ENCODE assay signal across 21 mouse cellular contexts in genomic region chr3:100572571-100573183, GRCm38 (mm10).
"Had no signal": no experiment of that assay in that cellular context is flagged by ENCODE, and none has a peak within 500 bp of the region (broad histone marks: within the 10 kb centered on the region; RNA-seq: fewer than 3 reads in every experiment).

No protein-coding gene starts in this region.

- H3K4me1 ChIP-seq: limb, embryonic 12.5 days; limb, embryonic 15.5 days; lung, embryonic 15.5 days had no signal

- H3K4me3 ChIP-seq: limb, embryonic 12.5 days; limb, embryonic 15.5 days; lung, embryonic 15.5 days had no signal

- H3K36me3 ChIP-seq: lung, embryonic 15.5 days had no signal

- DNase-seq: kidney, adult 2 months; kidney, postnatal 36 days; left cerebral cortex, postnatal 4 days; liver, postnatal 0 days; lung, postnatal 10 days; lung, postnatal 4 days; midbrain, embryonic 14.5 days; right cerebral cortex, adult 18-20 months; right cerebral cortex, postnatal 14 days; right cerebral cortex, postnatal 4 days; thymus, adult 2 months; thymus, postnatal 14 days; thymus, postnatal 4 days had no signal

- H3K27me3 ChIP-seq: limb, embryonic 12.5 days; limb, embryonic 15.5 days; lung, embryonic 15.5 days had no signal

- H3K4me2 ChIP-seq: limb, embryonic 12.5 days; limb, embryonic 15.5 days; liver, embryonic 11.5 days; lung, embryonic 15.5 days; midbrain, embryonic 11.5 days had no signal

- H3K27ac ChIP-seq: kidney, postnatal 0 days; limb, embryonic 12.5 days; limb, embryonic 15.5 days; liver, embryonic 14.5 days; lung, embryonic 15.5 days had no signal

- H3K9ac ChIP-seq: limb, embryonic 12.5 days; limb, embryonic 15.5 days; liver, embryonic 14.5 days; liver, postnatal 0 days; lung, embryonic 15.5 days had no signal

- H3K9me3 ChIP-seq: limb, embryonic 12.5 days; limb, embryonic 15.5 days; lung, embryonic 15.5 days had no signal

- ATAC-seq: intestine, postnatal 0 days; liver, postnatal 0 days had no signal
